Mouse (Mus musculus) ES-Bruce4 (cell line): ENCODE measurements at regions not wholly inside any gene's neighbourhood (a gene's known extent, or its start where the extent isn't known, plus 50 kb on each side); places are given as distances from the start of the nearest gene placed in this dataset.

Source experiments
- EP300 ChIP-seq: IDR thresholded peaks from 2 replicates; pipeline ENCODE4 v1.6.1; 2011; ENCODE audit warnings: low read depth, low read length; ENCODE audit not compliant: insufficient read depth
- POLR2A ChIP-seq: IDR thresholded peaks from one replicate; pipeline ENCODE4 v1.8.1; 2011; ENCODE audit warnings: low read length; ENCODE audit not compliant: insufficient read depth

- no peak for TF ChIP-seq POLR2A
- TF ChIP-seq EP300, result no peak
Observed at GRCm38 (mm10) chr3:17798399-17798798, 149.8 kb upstream of the Cypt12 start.
